Mouse (Mus musculus): ENCODE measurements around the gene Ywhaq.

- TF ChIP-seq GATA1 (IDR thresholded peaks at IDR 0.05; ENCODE audit: borderline replicate concordance, low read length) (no peak), FLI1 (IDR thresholded peaks at IDR 0.05; ENCODE audit: low read length) (no peak)
These were observed 46.0 kb upstream of the Ywhaq start for GRCm38 (mm10) chr12:21463448-21463891.

Data from megakaryocyte, embryonic 14.5 days (primary cell).